ENCODE assay signal across 22 mouse cellular contexts in genomic region chr19:27901693-27902092, GRCm38 (mm10).
DNase-seq lines count a peak whose midpoint lies in the region; ATAC-seq and TF ChIP-seq lines count a peak whose summit lies in the region.
"Had no signal": no experiment of that assay in that cellular context is flagged by ENCODE, and none has a peak within 500 bp of the region (broad histone marks: within the 10 kb centered on the region; RNA-seq: fewer than 3 reads in every experiment).

No protein-coding gene starts in this region.

- peak overlapping the region; percentile 43; the same call in 1 of the 2 replicates for H3K27ac ChIP-seq in intestine, embryonic 16.5 days (ENCODE audit: low read length)
- peak overlapping the region; percentile 81 for H3K27ac ChIP-seq in small intestine, adult 2 months (ENCODE audit: insufficient read depth, low read depth, low read length)
- no peak overlapping the region for H3K27ac ChIP-seq in heart, adult 2 months
- H3K27ac ChIP-seq in midbrain, embryonic 13.5 days = no peak overlapping the region
- H3K27ac ChIP-seq: embryonic facial prominence, embryonic 10.5 days; embryonic facial prominence, embryonic 12.5 days; forebrain, embryonic 13.5 days; forebrain, embryonic 15.5 days had no signal

- H3K4me2 ChIP-seq in intestine, embryonic 16.5 days (ENCODE audit: low read depth, low read length) = no peak overlapping the region
- H3K4me2 ChIP-seq in midbrain, embryonic 13.5 days (replicated peaks) = no peak overlapping the region
- H3K4me2 ChIP-seq: embryonic facial prominence, embryonic 12.5 days; forebrain, embryonic 13.5 days; forebrain, embryonic 15.5 days had no signal

- no peak for TF ChIP-seq POLR2A in small intestine, adult 2 months (IDR thresholded peaks at IDR 0.05; ENCODE audit: low read depth, low read length)
- TF ChIP-seq POLR2A in heart, adult 2 months (IDR thresholded peaks at IDR 0.05; ENCODE audit: insufficient read depth, low read depth, low read length) = no peak

- no peak overlapping the region for H3K4me3 ChIP-seq in C2C12 (ENCODE audit: insufficient read depth, poor library complexity, severe bottlenecking)
- no peak overlapping the region for H3K4me3 ChIP-seq in intestine, embryonic 16.5 days (ENCODE audit: low read length)
- no peak overlapping the region for H3K4me3 ChIP-seq in small intestine, adult 2 months (ENCODE audit: low read depth, low read length)
- no peak overlapping the region for H3K4me3 ChIP-seq in heart, adult 2 months
- H3K4me3 ChIP-seq in midbrain, embryonic 13.5 days (replicated peaks) = no peak overlapping the region
- H3K4me3 ChIP-seq: embryonic facial prominence, embryonic 10.5 days; embryonic facial prominence, embryonic 12.5 days; forebrain, embryonic 13.5 days; forebrain, embryonic 15.5 days had no signal

- no peak overlapping the region for H3ac ChIP-seq in C2C12 (ENCODE audit: control insufficient read depth, insufficient read length, low read depth)

- TF ChIP-seq CTCF in C2C12 (IDR thresholded peaks at IDR 0.05; ENCODE audit: control insufficient read depth, insufficient read depth, insufficient read length) = no peak
- no peak for TF ChIP-seq CTCF in small intestine, adult 2 months (IDR thresholded peaks at IDR 0.05; ENCODE audit: extremely low read depth, insufficient read length, insufficient replicate concordance, low read depth, low read length)
- TF ChIP-seq CTCF in heart, adult 2 months (IDR thresholded peaks at IDR 0.05) = no peak

- no peaks in the 10 kb centered on the region for H3K36me3 ChIP-seq in C2C12 (ENCODE audit: control insufficient read depth, insufficient read depth)
- no peaks in the 10 kb centered on the region for H3K36me3 ChIP-seq in intestine, embryonic 16.5 days (ENCODE audit: control insufficient read depth, insufficient read depth, low read length)
- no peaks in the 10 kb centered on the region for H3K36me3 ChIP-seq in small intestine, adult 2 months (ENCODE audit: control insufficient read depth, insufficient read depth, low read length)
- H3K36me3 ChIP-seq in heart, adult 2 months (ENCODE audit: control insufficient read depth, insufficient read depth, low read length) = no peaks in the 10 kb centered on the region
- H3K36me3 ChIP-seq in midbrain, embryonic 13.5 days = peaks cover 6% of the 10 kb centered on the region; the same call in 1 of the 2 replicates
- H3K36me3 ChIP-seq: embryonic facial prominence, embryonic 12.5 days; forebrain, embryonic 15.5 days had no signal

- peaks cover 3% of the 10 kb centered on the region; the same call in 1 of the 2 replicates for H3K4me1 ChIP-seq in intestine, embryonic 16.5 days (ENCODE audit: control insufficient read depth, insufficient read depth, low read length)
- peaks cover 12% of the 10 kb centered on the region; the same call in 1 of the 2 replicates for H3K4me1 ChIP-seq in small intestine, adult 2 months (ENCODE audit: control insufficient read depth, insufficient read depth, insufficient read length, low read length)
- H3K4me1 ChIP-seq in heart, adult 2 months (ENCODE audit: control insufficient read depth, insufficient read depth, low read length) = no peaks in the 10 kb centered on the region; the same call in 1 of the 2 replicates
- peaks cover 15% of the 10 kb centered on the region for H3K4me1 ChIP-seq in midbrain, embryonic 13.5 days (replicated peaks)
- H3K4me1 ChIP-seq: embryonic facial prominence, embryonic 12.5 days had no signal

- TF ChIP-seq EP300 in heart, adult 2 months (IDR thresholded peaks at IDR 0.05; ENCODE audit: insufficient read depth, low read depth, low read length) = no peak

- peak; percentile 53 for DNase-seq in large intestine, adult 2 months (ENCODE audit: low read depth, low spot score)
- no peak for DNase-seq in heart, adult 2 months
- DNase-seq in yolk sac, embryonic 10.5 days (ENCODE audit: low spot score) = no peak
- DNase-seq: adrenal gland, adult 2 months; adrenal gland, postnatal 10 days; adrenal gland, postnatal 25 days; B cell, adult 2 months; cerebellum, adult 11 months; cerebellum, adult 18-20 months; cerebellum, adult 9-10 months; cerebellum, postnatal 14 days; cerebellum, postnatal 36 days; embryo, embryonic 11 days; forebrain, postnatal 0 days had no signal

- H3K79me3 ChIP-seq in C2C12 (ENCODE audit: low read depth) = no peaks in the 10 kb centered on the region

- ATAC-seq in intestine, embryonic 16.5 days = peak; percentile 89
- ATAC-seq in midbrain, embryonic 13.5 days = no peak
- ATAC-seq: forebrain, embryonic 13.5 days; forebrain, embryonic 15.5 days; forebrain, postnatal 0 days had no signal

- no peaks in the 10 kb centered on the region for H3K9me3 ChIP-seq in intestine, embryonic 16.5 days (ENCODE audit: control insufficient read depth, low read length)
- no peaks in the 10 kb centered on the region for H3K9me3 ChIP-seq in midbrain, embryonic 13.5 days
- H3K9me3 ChIP-seq: embryonic facial prominence, embryonic 10.5 days; embryonic facial prominence, embryonic 12.5 days; forebrain, embryonic 13.5 days; forebrain, embryonic 15.5 days had no signal

- no peak overlapping the region; the same call in 1 of the 2 replicates for H3K9ac ChIP-seq in intestine, embryonic 16.5 days (ENCODE audit: low read depth, low read length)
- H3K9ac ChIP-seq in heart, adult 2 months (ENCODE audit: low read depth, low read length) = no peak overlapping the region
- no peak overlapping the region for H3K9ac ChIP-seq in midbrain, embryonic 13.5 days (replicated peaks)
- H3K9ac ChIP-seq: embryonic facial prominence, embryonic 12.5 days; forebrain, embryonic 13.5 days; forebrain, embryonic 15.5 days; forebrain, postnatal 0 days had no signal

- WGBS in intestine, embryonic 16.5 days = 68% methylated on average over 6 of the region's 6 CpGs
- 36% methylated on average over 6 of the region's 6 CpGs for WGBS in large intestine, adult 2 months
- WGBS in small intestine, adult 2 months = 26% methylated on average over 6 of the region's 6 CpGs
- 96% methylated on average over 6 of the region's 6 CpGs for WGBS in heart, adult 2 months
- 72% methylated on average over 6 of the region's 6 CpGs for WGBS in midbrain, embryonic 13.5 days

- H3K27me3 ChIP-seq in C2C12 (ENCODE audit: control insufficient read depth, insufficient read depth, insufficient read length) = no peaks in the 10 kb centered on the region
- no peaks in the 10 kb centered on the region for H3K27me3 ChIP-seq in intestine, embryonic 16.5 days (replicated peaks; ENCODE audit: control insufficient read depth, insufficient read depth, low read length)
- H3K27me3 ChIP-seq in small intestine, adult 2 months (ENCODE audit: control insufficient read depth, insufficient read depth, low read length) = no peaks in the 10 kb centered on the region
- no peaks in the 10 kb centered on the region for H3K27me3 ChIP-seq in heart, adult 2 months (ENCODE audit: control insufficient read depth, insufficient read depth, low read length)
- H3K27me3 ChIP-seq in midbrain, embryonic 13.5 days = no peaks in the 10 kb centered on the region
- H3K27me3 ChIP-seq: embryonic facial prominence, embryonic 12.5 days; forebrain, embryonic 15.5 days had no signal

- H3K79me2 ChIP-seq in C2C12 (ENCODE audit: control insufficient read depth, insufficient read depth) = peaks cover 9% of the 10 kb centered on the region
- no peaks in the 10 kb centered on the region for H3K79me2 ChIP-seq in heart, adult 2 months (replicated peaks; ENCODE audit: control insufficient read depth, insufficient read depth, low read length)

- intact Hi-C loops in heart, adult 2 months (cut with DNase I) = no loop called here

TF ChIP-seq in C2C12, 6 proteins besides CTCF, POLR2A, EP300 and RAD21:
- TF ChIP-seq CEBPB (IDR thresholded peaks at IDR 0.05; ENCODE audit: low read depth) (no peak), MYOD1 (IDR thresholded peaks at IDR 0.05; ENCODE audit: control insufficient read depth, insufficient read length, low read depth) (peak; percentile 65)

Comparison
In these comparisons a context has a peak if more than half of its experiments do, and no peak if none do; other contexts are left out.
1. H3K27ac ChIP-seq: peak in intestine, embryonic 16.5 days (single experiment) and small intestine, adult 2 months (single experiment); none in heart, adult 2 months (single experiment) and midbrain, embryonic 13.5 days (single experiment).